Mouse (Mus musculus) cerebellum, adult 9-11 months (tissue): ENCODE measurements around the gene Oprd1.
A peak's percentile ranks its signal among the peaks of the same experiment; 100 is the strongest.

Source experiments
- DNase-seq: peaks from one replicate; pipeline ENCODE4 v3.0.0; 2022

Oprd1 gene

DNA sequence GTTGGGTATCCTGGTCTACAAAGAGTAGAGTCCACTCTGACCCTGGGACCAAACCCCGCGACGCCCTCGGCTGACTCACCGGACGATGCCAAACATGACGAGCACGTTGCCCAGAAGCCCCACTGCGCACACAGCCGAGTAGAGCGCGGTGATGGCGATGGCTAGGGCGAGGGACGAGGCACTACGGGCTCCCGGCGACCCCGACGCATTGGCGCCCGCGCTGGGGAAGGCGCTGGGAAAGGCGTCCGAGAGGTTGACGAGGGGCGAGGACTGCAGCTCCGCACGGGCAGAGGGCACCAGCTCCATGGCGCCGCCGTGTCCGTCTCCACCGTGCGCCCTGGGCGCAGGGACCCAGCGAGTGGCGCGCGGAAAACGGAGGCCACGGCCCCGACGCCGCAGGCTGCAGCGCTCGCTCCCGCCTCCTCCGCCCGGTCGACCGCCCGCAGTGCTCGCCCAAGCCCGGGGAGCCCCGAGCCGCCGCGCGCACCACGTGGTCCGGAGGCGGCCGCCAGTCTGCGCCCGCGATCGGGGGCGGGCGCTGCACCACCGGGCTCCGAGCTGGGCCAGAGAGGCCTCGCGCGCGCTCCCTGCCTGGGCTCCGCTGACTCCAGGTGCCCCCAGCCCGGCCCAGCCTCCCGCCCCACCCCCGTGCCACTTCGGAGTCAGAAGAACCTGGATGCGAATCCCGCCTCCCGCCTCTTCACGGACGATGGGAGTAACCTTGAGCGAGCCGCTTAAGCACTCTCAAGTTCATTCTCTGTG lies at the start of gene Oprd1:
Gene Oprd1, minus strand, starts transcription at position 407 of the 762 bp plus-strand sequence.
- no peak for DNase-seq

GRCm38 (mm10) chr4:132187826-132188401 lies 43.6 kb upstream of the Oprd1 start:
- DNase-seq = no peak

DNA sequence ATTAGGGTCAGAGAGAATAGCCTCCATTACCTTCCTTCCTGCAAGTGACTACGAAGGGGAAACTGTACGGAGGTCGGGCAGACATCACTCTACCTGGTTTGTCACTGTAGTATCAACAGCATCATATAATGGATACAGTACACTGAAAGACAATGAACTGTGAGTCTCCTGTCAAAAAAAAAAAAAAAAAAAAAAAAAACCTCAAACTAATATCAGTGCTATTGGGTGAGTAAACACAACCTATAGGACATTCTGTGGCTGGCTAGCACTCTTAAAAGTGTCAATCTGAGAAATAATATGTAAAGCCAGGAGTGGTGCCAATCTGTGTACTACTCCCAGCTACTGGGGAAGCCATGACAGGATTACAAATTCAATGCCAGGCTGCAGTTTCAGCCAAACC lies 38.9 kb upstream of the Oprd1 start:
- no peak for DNase-seq

GRCm38 (mm10) chr4:132181721-132182658 lies 37.7 kb upstream of the Oprd1 start:
- no peak for DNase-seq

DNA sequence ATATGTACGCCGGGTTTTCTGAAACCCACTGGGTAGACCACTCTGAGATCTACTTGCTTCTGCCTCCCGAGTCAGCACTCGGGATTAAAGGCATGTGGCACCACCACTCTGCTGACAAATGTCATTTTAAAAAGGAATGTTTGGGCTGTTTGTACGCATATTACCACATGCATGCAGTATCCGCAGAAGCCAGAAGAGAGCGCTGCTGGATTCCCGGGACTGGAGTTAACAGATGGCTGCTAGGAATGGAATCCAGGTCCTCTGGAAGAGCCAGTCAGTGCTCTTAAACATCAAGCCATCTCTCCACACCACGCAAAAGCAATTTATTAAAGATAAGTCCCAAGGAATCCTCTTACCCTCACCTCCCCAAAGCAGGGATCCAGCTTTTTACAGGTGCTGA lies 36.4 kb upstream of the Oprd1 start:
- DNase-seq = peak; percentile 28

DNA sequence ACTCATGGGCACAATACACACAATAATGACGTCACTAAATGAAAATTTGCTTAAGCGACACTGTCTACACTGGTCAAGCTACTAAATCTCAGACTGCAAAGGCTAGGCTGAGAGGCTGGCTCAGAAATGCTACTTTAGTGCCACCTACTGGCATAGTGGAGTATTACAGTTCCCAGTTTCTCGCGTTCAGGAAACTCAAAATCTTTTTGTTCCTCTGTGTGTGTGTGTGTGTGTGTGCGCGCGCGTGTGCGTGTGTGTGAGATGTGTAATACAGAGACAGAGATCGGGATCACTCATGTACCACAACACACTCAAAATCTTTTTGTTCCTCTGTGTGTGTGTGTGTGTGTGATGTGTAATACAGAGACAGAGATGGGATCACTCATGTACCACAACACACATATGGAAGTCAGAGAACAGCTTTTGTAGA lies 34.4 kb upstream of the Oprd1 start:
- DNase-seq = peak; percentile 40

DNA sequence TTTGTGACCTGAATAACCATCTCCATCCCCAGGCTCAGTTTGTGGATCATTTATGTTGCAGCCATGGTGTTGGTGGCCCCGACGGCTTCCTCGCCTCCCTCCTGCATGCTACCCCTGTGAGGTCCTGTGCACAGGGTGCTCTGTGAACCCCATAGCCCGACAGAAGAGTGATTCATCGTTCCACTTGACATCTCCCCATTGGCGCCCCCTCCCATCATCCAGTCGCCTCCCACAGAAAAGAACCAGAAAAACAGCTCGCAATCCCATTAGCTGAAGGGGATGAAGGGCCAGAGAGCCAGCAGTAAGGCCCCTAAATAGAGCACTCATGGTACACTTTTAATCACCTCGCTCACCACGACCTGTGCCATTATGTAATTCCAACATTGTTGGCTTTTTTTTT lies 32.2 kb upstream of the Oprd1 start:
- DNase-seq = no peak

DNA sequence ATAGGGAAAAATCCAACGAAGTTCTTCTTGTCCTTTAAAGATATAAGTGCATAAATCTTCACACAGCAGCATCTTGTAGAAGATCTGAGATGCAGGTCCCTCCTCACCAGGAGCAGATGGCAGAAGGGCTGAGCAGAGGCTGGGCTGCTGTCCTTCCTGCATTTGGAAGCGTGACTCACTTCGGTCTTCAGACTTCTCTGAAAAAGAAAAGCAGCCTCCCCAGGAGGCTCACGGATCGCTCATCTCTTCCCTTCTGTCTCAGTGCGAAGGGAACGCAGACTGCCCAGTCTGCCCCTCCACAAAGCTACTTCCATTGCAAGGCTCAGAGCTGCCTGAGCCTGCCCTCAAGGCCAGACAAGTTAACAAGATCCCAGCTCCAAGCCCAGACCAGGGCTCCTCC lies 26.6 kb upstream of the Oprd1 start:
- no peak for DNase-seq

GRCm38 (mm10) chr4:132169761-132170160 lies 25.5 kb upstream of the Oprd1 start:
- no peak for DNase-seq

- DNase-seq = no peak
These were observed 25.0 kb upstream of the Oprd1 start for GRCm38 (mm10) chr4:132169271-132169670.

GRCm38 (mm10) chr4:132167436-132167835 lies 23.1 kb upstream of the Oprd1 start:
- no peak for DNase-seq

GRCm38 (mm10) chr4:132166350-132167290 lies 22.3 kb upstream of the Oprd1 start:
- no peak for DNase-seq

- DNase-seq = no peak
These were observed 21.4 kb upstream of the Oprd1 start for GRCm38 (mm10) chr4:132165691-132166090.

DNA sequence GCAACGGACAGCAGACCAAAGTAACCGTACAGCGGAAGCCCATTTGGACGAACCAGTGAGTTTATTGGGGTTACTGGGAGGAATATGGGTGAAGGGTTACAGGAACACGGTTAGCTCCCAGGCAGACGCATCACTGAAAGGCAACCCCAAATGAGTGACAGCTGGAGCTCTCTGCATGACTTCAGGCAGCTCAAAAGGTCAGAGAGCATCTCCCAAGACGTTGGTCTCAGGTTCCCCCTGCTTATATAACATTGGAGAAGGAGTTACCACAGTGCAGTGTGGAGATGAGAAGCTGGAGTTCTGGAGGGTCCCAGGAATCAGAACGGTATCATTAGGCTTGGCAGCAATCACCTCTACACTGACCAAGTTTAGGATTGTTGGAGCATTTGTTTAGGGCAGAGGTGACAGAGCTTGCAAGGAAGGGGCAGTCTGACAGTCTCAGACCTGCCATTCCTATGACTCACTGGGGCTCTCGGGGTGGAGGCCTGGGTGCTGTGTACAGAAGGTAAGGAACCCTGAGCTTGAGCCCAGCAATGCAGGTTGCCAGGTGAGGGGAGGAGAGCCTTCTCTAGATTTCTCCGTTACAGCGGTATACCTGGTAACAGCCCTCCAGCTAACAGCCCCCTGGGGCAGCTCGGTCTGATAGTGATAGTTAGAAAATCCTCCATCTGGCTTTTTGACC lies 12.8 kb upstream of the Oprd1 start:
- DNase-seq = no peak

DNA sequence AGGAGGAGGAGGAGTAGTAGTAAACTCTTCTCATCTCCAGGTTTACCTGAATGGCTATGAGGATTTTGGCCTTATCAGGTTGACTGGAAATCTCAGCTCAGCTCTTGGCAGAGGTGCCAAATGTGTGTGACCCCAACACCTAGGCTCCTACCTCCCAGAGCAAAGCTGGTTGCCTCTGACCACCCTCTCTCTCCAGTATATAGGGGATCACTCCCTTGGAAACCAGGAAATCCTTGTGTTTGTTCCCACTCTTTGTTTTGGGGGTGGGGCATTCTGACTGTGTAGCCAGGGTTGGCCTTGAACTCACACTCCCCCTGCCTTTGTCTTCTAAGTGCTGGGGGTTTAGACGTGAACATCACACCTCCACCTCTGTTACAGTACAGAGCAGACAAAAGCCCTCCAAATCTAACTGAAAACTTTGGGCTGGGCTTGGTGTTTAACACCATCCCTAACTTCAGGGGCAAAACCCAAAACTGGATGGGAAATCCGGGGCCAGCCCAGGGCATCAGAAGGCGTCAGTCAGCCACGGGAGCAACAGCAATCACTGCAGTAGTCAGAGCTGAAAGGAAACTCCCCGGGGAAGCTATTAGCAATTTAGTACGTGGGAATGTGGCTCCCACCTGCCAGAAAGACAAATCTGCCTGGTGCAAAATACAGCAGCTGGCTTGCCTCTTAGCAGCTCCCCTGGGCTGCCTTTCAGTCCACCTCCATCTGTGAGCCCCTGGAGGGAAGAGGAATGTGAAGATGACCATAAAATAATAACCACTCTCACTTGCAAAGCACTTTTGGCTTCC lies 10.8 kb upstream of the Oprd1 start:
- DNase-seq = no peak

DNA sequence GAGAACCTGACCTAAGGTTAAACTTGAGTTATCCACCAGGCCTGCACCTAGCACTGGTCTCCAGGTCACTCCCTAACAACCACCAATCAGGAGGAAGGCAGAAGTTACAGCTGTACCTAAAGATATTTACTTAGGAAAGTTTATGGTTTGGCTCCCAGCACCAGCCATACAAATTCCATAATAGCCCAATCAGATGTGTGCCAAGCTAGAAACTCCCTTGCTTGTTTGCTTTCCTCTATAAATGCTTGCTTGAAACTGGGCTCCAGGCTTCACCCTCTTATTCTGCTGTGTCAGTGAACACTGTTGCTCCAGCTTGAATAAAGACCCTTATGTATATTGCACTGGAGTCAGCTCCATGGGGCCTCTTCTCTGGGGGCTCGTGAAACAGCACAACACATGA lies 7.4 kb upstream of the Oprd1 start:
- no peak for DNase-seq

DNA sequence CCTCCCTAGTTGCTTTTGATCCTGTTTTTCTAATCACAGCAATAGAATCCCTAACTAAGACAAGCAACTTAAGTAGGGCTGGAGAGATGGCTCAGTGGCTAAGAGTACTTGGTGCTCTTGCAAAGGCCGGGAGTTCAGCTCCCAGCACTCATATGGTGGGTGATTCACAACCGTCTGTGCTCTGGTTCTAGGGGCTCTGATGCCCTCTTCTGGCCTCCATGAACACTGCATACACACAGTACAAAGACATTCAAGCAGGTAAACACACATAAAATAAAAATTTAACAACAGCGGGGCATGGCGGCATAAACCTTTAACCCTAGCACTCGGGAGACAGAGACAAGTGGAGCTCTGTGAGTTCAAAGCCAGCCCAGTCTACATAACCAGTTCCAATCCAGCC lies 1.9 kb upstream of the Oprd1 start:
- DNase-seq = no peak

DNA sequence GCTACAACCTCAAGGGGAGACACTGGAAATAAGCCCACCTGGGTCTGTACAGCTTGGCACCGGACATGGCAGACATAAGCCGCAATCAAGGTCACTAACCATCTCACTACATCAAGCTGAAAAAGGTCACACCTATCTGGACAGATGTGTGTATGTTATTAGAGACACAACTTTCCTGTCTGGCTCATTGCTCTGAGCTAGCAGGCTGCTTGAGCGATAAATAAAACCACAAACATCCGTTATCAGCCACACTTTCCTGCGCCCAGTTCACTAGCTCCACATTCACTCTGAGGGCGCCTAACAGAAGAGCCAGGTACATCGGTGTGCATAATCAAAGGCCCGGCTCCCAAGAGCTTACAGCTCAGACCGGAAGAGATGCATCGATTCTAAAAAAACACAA lies 806 bp upstream of the Oprd1 start:
- no peak for DNase-seq

DNA sequence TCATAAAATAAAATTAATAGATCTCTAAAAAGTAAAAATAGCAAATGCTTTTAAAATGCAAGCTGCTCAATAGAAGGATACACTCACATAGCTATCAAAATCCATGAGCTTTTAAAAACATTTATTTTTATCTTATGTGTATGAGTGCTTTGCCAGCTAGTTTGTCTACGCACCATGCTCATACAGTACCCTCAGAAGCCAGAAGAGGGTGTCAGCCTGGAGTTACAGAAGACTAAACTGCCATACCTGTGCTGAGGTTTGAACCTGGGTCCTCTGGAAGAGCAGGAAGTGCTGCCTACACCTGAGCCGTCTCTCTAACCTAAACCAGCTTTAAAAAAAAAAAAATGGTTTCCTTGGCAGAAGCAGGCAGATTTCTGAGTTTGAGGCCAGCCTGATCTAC lies 5.6 kb downstream of the Oprd1 start:
- no peak for DNase-seq

GRCm38 (mm10) chr4:132137013-132137412 lies 7.3 kb downstream of the Oprd1 start:
- DNase-seq = no peak

DNA sequence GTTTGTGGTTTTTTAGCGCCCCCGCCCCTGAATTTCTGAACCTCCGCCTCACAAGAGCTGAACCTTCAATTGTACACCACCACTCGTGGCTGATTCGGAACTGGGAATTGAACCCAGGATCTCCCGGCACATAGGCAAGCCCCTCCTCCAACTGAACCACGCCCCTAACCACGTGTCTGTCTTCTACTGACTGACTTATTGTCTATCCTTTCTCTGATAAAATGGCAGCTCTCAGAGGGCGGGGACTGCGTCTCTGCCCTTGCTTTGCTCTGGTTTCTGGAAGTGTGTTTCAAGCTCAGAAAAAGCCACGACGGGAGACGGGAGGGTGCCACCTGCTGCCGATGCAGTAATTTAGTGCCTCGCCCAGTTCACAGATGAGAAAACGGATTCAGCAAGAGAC lies 10.4 kb downstream of the Oprd1 start:
- peak; percentile 23 for DNase-seq
